Mouse (Mus musculus): Measurements from ENCODE around the gene C2cd5.

DNA sequence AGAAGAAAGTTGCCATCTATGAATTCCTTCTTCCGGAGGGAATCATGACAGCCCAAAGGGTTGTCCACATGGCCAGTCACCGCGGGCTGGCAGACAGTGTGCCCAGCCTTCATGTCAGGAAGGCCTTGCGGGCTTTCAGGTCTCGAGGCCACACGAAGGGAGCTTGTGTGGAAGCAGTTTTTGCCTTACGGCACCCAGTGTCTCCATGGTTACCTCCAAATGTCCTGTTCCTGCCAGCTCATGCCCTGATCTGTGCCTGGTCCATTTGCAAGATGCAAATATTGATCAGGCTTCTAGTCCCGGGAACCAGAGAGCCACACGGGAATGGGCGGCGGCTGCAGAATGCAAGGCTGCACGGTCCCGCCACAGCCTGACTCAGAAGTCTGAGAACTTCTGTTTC, 35.2 kb upstream of the C2cd5 start:
- TF ChIP-seq POLR2A (IDR thresholded peaks at IDR 0.05; ENCODE audit: insufficient read depth, low read length), result no peak
- TF ChIP-seq CTCF (IDR thresholded peaks at IDR 0.05; ENCODE audit: low read depth, low read length), result no peak

All from ES-Bruce4 (cell line).